Comparison of ENCODE assay signal across 13 mouse cellular contexts in the genomic region with DNA sequence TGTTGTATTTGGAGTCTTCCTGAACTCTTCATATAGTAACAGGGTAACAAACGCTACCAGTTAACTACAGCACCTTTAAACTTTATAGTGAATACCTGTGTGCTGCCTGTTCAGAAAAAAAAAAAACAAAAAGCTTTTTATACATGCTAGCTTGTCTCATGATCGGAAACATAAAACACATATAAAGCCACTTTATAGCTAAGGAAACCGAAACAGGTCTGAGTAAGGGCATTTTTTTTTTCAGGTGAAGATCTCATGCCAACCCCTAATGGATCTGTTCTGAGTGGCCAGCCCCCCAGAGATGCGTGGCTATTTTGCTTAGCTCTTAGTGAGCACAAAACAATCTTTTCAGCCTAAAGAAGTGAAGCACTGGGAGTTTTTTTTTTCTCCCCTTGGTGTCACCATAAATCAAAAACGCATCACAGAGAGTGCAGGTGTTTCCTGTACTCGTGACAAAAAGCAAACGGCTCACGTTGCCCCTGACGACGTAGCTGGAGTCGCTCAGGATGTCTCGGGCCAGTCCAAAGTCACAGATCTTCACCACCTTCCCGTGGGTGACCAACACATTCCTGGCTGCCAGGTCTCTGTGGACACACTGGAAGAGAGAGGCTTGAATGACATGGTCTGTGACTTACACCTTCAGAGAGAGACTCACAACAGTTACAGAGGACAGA. TPM values are rescaled to one million over a fixed set of nuclear protein-coding genes. Genes with fewer than 3 reads are reported as not detected.
DNase-seq lines count a peak whose midpoint lies in the region; TF ChIP-seq lines count a peak whose summit lies in the region.
"Had no signal": no experiment of that assay in that cellular context is flagged by ENCODE, and none has a peak within 500 bp of the region (broad histone marks: within the 10 kb centered on the region; RNA-seq: fewer than 3 reads in every experiment).

No protein-coding gene starts in this region.

- TF ChIP-seq CTCF in lung, adult 2 months (IDR thresholded peaks at IDR 0.05; ENCODE audit: insufficient read depth, low read length), result no peak

- no peak for TF ChIP-seq POLR2A in lung, adult 2 months (IDR thresholded peaks at IDR 0.05; ENCODE audit: borderline replicate concordance, extremely low read depth, low read depth, low read length)

- 24% methylated on average over 13 of the region's 13 CpGs for WGBS in lung, adult 2 months

- peak; percentile 27 for DNase-seq in adrenal gland, postnatal 14 days
- no peak for DNase-seq in adrenal gland, adult (ENCODE audit: inconsistent age in 2 of 2, low spot score in 1 of 2)
- peak; percentile 29 for DNase-seq in lung, postnatal 36 days
- DNase-seq in lung, adult 2 months, result no peak
- peak; percentile 52 to 57 for DNase-seq in spleen, adult 18-20 months
- DNase-seq in right cerebral cortex, postnatal 4 days, result no peak
- DNase-seq in cerebellum, adult 9-11 months, result no peak
- DNase-seq in testis, postnatal 10 days (ENCODE audit: low spot score), result no peak

- no peak overlapping the region for H3K4me3 ChIP-seq in lung, adult 2 months (replicated peaks; ENCODE audit: extremely low read depth, low read depth, low read length)
- H3K4me3 ChIP-seq: forebrain, embryonic 13.5 days; heart, embryonic 13.5 days; liver, embryonic 15.5 days had no signal

- H3K4me1 ChIP-seq in lung, adult 2 months (ENCODE audit: control insufficient read depth, insufficient read depth, low read length), result no peaks in the 10 kb centered on the region
- H3K4me1 ChIP-seq: forebrain, embryonic 13.5 days; heart, embryonic 13.5 days; liver, embryonic 15.5 days had no signal

RNA-seq across cellular contexts. Expression of a gene that starts 18.6 kb away (rescaled TPM):
- total RNA-seq in adrenal gland, postnatal 14 days (2021), result 1.2 and 12.9 TPM in 2 replicates
- polyA plus RNA-seq in lung, adult 2 months (2012; rRNA removed), result not detected in 2 replicates
- total RNA-seq: left cerebral cortex, adult 8-10 months had no signal
- polyA plus RNA-seq: forebrain, embryonic 13.5 days; heart, embryonic 13.5 days; testis, adult 2 months had no signal

RNA-seq across cellular contexts. Expression of a gene that starts 33.8 kb away (rescaled TPM):
- not detected in 2 replicates for total RNA-seq in adrenal gland, postnatal 14 days (2021)
- 0.85 TPM in 1 of 2 replicates, not detected in the other for polyA plus RNA-seq in lung, adult 2 months (2012; rRNA removed)
- total RNA-seq: left cerebral cortex, adult 8-10 months had no signal
- polyA plus RNA-seq: forebrain, embryonic 13.5 days; heart, embryonic 13.5 days; liver, embryonic 15.5 days; testis, adult 2 months had no signal

RNA-seq across cellular contexts. Expression of a gene that starts 59.4 kb away (rescaled TPM):
- total RNA-seq in adrenal gland, postnatal 14 days (2021), result 0.07 and 0.94 TPM in 2 replicates
- polyA plus RNA-seq in lung, adult 2 months (2012; rRNA removed), result 1.4 and 1.7 TPM in 2 replicates

Comparison
In these comparisons a context has a peak if more than half of its experiments do, and no peak if none do; other contexts are left out.
1. DNase-seq: peak in adrenal gland, postnatal 14 days (single experiment), lung, postnatal 36 days (single experiment) and spleen, adult 18-20 months (2 of 2); none in adrenal gland, adult (0 of 2), lung, adult 2 months (single experiment), right cerebral cortex, postnatal 4 days (single experiment), cerebellum, adult 9-11 months (single experiment) and testis, postnatal 10 days (single experiment).